Mouse (Mus musculus): ENCODE data around the gene Palld.

Gene Palld

DNA sequence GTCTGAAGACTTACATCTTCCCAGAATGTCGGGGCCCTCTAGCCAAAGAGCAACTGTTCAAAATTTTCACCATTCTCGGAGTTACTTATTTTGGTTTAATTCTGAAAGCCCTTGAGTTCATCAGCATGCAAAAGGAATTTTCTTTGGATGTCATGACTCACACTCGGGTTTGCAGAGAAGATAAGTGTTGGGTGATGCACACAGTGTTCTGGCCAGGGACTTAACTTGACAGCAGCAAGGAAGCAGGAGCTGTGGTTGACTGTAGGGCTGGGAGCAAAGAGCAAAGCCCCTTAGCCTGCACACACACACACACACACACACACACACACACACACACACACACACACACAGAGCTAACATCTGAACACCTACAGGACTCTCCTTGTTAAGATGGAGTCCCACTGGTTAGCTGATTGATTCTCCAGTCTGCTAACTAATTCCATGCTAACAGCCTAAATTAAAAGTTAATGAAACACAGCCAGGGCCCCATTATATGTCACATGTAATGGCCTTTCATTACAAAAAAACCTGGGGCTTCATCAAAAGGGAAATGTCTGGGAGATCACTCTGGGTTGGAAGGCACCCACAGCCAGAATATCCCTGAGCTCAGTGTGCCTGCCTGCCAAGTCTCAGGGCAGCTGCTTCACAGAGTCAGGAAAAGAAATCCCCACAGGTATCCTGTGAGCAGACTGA lies 273.4 kb downstream of the Palld start:
- no peak for DNase-seq (ENCODE audit: low spot score in 2 of 2)

DNA sequence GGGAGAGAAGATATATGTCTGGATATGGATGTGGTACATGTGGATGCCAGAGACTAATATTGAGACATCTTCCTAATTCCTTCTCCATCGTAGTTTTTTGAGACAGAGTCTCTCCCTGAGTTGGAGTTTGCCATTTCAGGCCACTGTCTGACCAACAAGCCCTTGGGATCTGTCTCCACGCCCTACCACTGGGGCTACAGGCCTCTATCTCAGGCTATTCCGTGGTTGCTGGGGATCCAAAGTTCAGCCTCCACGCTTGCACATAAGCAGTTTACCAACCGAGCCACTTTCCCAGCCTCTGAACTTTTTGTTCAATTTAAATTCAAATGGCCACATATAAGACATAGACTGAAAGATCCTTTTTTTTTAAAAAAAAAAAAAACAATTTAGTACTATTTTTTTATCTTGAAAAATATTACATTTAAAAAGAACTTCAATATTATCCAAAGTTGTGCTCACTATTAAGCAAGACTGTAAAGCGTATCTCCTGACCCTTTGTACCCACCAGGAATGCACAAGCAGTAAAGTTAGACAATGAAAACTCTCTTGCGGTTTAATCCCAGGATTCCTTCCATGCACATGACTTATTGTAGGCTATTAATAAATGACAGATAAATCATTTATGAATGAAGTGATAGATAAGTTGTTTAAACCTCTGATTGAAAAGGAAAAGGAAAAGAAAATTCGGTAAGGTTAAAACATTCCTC lies 276.1 kb downstream of the Palld start:
- DNase-seq (ENCODE audit: low spot score in 2 of 2): no peak

DNA sequence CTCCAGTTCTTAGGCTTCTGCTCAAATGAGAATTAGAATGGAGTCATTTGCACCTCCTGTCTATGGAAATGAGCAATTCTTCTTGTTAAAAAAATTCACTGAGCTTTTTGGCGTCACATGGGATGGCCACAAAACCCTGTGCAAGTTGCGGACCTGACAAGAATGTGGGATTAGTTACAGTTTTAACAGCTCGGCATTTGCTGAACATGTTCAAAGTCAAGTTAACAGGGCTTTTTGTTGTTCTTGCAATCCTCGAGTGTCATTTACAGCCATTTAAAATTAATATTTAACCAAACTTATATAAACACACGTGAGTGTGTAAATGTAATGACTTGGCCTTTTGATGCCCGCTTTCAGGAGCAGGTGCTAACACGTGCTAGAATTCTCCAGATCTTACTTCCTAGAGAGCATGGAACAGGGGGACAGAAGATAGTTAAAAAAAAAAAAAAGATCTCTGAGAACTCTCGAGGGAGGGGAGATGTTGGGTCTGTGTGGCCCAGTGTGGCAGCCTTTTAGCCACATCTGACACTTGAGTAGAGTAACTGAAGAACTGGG lies 276.8 kb downstream of the Palld start:
- DNase-seq (ENCODE audit: low spot score in 2 of 2): no peak

DNA sequence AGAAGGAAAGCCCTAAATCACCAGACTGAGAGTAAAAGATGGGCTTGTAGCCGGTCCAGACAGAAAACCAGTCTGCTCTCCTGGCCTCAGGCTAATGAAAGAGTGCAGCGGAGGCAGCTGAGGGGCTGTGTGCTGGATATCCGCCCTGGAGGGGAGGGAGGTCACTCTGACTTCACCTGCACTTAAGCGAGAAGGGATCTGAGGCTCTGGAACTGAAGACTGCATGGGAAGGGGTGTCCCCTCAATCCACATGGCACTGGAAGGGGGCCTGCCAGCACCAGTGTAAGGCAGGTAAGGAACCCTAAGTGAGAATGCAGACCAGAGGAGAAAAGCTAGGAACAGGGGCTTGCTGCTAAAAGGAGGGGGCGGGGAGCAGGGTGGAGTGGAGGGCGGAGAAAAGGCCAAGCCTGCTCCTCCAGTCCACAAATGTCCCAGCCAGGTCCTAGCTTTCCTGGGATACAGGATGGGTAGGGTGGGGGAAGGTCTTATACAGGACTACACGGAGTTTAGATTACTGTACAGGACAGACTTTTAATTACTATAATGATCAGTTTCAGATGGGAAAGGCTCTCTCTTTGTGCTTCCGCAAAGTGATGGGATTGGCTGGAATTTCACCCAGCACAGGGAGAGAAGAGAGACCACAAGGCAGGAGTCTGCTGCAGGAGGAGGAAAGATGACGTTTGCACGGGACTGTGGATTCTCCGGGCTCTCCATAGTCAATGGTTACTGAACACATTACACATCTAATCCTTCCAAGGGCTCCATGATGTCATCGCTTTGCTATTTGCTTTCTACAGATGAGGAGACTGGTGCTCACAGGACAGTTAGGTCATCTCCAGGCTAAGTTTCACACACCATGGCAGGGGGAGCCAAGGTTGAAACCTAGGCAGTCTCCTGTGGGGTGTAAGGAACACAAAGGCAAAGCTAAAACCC lies 278.7 kb downstream of the Palld start:
- no peak for DNase-seq (ENCODE audit: low spot score in 2 of 2)

DNA sequence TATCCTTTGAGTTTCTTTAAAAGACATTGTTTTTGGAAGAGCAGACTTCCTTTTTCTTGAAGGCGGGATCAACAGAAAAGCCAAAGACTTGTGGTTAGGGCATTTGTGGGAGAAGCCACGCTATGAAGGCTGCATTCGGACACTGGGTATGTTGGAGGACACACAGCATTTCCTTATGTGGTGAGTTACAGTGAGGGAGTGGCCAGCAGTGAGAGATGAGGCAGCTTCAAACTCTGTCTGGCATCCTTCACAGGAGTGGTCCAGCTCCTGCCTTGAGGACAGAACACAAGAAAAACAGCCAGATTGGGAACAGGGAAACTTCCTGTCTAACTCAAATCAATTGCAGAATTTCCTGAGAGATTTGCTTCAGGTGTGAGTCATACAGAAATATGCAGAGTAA lies 281.2 kb downstream of the Palld start:
- DNase-seq (ENCODE audit: low spot score in 2 of 2): no peak

DNA sequence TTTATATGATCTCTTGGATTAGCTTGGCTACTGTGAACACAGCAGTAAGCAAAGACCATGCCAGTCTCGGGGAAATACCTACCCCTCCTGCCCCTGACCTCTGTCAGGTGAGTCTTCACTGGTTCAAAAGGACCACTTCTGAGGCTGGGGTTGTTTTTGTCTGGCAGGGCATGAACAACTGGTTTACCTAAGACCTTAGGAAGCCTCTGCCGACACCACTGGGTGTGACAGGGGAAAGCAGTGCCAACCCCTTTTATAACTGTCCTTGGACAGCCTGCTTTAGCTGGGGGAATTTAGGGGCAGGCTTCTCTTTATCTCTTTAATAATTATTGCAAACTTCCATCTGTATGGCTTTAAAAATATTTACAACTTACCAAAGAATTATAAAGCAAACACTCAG lies 284.8 kb downstream of the Palld start:
- DNase-seq (ENCODE audit: low spot score in 2 of 2): no peak

DNA sequence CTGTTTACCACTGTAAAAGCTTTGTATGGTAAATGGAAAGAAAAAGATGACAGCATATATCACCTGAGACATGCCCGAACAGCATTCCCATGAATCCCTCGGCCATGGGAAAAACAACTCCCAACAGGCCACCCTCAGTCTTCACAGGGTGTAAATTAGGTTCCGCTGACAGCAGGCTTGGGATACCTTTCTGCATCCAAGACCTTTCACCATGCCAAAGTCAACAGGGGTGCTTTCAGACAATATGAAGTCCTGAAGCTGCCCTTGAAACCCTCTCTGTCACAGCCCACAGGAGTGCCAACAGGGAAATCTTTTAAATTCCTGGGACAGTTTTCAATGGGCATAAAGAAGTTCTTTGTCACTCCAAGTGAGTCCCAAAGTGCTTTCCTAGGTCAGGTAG lies 285.4 kb downstream of the Palld start:
- DNase-seq (ENCODE audit: low spot score in 2 of 2): no peak

DNA sequence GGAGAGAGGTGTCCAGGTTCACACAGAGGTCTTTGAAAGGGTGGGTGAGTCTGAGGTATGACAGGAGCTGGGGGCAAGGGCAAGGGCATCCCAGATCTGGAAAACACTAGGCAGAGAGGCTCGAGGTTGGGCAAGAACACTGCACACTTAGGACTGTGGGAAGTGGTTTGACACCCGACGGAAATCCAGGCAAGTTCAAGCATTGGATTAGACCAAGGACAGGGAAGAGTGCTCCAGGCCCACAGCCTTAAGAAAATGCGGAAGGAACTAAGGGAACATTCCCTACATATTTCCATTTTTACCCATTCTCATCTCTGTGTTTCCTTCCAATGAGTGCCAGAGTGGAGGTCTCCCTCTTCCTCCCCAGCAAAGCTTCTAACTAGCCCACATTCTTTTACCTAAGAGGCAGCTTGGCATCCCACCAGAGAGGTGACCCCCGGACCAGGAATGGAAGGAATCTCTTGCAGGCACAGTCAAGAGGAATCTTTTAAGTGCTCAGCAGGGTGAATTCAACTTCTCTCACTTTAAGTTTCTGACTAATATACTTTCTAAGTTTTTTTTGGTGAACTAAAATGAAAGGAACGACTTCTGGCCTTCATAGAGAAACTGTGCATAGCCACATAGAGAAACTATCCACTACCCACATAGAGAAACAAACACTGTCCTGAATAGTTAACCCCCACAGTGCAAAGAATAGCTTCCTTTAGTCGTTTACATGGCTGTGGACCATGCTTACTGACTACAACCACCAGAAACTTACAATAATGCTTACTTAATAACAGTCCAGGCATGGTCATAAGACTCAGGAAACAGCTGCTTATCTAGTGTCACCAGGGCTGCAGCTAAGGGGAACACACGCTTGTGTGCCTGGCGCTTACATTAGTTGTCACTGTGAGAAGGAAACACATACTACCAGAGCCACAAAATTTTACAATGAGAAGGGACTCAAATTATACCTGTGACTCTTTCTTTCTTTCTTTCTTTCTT lies 286.5 kb downstream of the Palld start:
- DNase-seq (ENCODE audit: low spot score in 2 of 2): no peak

DNA sequence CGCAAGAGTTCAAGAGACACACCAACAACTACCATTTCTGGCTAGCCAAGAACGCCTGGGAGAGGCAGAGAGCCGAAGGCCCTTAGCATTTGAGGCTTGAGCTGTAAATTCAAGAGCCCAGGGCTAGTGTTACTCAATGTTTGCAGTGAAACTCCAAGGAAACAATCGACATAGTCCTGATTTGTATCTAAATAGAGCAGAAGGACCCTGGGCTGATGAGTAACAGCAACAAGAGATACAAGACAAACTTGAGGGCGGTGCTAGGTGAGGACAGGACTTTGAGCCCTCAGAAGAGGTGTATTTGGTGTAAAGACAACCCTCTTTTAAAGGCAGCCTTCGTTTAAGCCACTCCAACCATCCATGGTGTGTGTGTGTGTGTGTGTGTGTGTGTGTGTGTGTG lies 290.7 kb downstream of the Palld start:
- no peak for DNase-seq (ENCODE audit: low spot score in 2 of 2)

DNA sequence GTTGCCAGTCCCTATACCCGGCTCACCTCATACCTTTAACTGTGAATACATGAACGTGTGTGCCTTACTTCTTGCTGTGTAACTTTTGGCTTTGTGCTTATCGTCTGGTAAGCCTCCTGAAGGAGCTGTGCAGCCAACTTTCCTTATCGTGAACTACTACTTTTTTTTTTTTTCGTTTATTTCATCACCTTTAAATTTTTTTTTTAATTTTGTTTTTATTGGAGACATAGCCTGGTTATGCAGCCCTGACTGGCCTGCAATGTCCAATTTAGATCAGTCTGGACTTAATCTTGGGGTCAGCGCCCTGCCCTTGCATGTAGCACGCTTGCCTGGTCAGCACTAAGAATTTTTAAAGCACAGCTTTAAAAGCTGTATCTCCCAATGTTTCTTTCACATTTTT lies 291.4 kb downstream of the Palld start:
- no peak for DNase-seq (ENCODE audit: low spot score in 2 of 2)

DNA sequence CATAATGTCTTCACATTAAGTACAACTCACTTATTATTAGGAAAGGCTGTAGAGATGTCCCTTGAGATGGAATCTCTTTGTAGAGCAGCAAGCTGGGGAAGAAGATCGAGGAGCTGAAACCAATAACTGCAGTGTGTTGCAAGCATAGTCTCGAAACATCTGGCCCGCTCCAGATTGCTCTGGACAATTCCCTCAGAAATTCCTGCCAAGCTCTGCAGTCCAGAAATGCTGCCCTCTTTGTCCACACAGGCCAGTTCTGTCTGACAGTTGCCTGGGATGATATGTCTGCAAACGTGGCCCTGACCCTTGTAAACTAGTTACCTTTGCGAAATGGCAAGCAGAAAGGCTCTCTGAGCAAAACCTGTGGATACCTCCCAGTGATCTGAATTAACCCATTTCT lies 291.9 kb downstream of the Palld start:
- DNase-seq (ENCODE audit: low spot score in 2 of 2): no peak

DNA sequence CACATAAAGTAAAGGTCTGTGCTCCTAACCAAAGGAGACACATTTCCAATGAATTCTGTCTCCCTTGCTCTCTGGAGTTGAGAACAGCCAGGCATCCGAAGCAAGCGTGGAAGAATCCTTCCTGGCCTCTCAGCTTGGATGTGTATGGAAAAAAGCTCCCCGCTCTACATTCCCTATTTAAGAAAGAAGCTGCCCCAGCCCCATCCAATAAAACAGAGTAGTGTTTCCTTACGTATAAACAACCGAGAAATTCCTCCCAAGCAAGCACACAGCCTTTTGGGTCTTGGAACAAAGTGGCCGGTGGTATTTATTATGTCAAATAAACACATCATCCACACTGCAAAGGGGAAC lies 295.1 kb downstream of the Palld start:
- no peak for DNase-seq (ENCODE audit: low spot score in 2 of 2)

DNA sequence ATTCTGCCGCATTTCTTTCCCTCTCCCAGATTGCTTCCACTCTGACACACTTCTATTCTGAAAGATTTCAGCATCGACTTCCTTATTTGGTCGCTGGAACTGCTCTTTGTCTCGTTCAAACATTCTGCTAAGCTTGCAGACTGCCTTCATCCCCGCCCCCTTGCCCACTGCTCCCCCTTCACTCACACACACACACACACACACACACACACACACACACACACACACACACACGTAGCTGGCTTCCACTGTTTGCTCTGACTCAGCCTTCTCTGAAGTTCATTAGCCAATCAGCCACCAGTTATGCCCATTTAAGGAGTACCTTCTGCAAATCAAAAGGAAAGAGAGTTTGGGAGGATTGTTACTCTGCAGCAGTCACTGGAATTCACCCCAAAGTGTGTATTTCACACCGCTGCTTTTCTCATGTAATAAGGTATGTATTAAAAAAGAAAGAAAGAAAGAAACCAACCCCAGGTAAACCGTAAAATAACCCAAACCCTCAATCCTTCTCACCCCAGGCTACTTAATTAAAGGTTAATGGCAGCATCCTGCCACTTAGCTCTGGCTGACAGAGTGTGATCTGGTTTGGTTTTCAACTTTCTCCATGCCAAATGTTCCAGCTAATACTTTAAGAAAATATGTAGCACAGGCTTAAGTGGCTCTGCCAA lies 295.6 kb downstream of the Palld start:
- DNase-seq (ENCODE audit: low spot score in 2 of 2): peak; percentile 30 to 31

DNA sequence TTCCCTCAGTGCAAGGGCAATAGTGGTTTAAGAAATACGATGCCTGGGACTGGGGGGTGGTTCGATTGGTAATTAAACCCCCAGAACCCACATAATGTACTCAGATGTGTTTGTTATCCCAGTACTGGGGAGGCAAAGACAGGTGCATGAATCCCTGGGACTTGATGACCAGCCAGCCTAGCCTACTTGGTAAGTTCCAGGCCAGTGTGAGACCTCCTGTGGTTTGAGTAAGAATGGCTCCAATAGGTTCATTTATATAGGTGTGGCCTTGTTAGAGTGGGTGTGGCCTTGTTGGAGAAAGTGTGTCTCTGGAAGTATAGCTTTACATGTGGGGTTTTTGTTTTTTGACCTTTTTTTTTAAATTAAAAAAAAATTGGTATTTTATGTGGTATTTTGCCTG lies 297.6 kb downstream of the Palld start:
- no peak for DNase-seq (ENCODE audit: low spot score in 2 of 2)

DNA sequence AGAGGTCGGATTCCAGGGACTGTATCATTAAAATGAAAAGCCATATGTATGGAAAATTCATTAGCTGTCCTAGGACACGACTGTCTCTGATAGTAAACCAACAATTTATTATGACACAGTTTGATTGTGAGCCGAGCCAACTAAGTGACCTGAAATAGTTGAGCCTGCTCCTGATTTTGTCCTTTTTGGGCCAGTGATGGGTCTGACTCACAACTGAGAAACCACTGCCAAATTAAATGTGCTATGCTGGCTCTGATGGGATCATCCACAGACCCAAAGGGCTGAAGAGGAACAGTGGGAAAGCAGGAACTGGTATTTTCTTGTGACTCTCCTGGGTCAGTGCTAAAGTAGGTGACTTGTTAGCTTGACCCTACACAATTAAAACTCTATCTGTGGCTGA lies 305.6 kb downstream of the Palld start:
- DNase-seq (ENCODE audit: low spot score in 2 of 2): no peak

DNA sequence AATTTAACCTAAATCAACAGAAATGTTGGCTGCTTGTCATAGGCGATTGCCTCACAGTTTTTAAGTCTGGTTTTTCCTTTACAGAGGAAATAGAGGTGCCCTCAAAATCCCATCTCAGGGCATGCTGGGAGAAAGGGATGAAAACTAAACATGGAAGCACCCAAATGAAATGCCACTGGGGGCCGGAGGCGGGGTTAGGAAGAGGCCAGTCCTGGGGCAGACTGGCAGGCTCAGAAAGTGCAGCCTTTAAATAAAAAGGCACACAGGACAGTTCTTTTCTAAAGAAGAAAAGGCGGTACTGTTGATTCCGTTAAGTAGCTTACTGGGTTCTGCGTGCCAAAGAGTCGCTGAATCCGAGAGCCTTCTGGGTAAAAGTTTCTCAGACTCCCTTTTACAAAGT lies 311.0 kb downstream of the Palld start:
- no peak for DNase-seq (ENCODE audit: low spot score in 2 of 2)

DNA sequence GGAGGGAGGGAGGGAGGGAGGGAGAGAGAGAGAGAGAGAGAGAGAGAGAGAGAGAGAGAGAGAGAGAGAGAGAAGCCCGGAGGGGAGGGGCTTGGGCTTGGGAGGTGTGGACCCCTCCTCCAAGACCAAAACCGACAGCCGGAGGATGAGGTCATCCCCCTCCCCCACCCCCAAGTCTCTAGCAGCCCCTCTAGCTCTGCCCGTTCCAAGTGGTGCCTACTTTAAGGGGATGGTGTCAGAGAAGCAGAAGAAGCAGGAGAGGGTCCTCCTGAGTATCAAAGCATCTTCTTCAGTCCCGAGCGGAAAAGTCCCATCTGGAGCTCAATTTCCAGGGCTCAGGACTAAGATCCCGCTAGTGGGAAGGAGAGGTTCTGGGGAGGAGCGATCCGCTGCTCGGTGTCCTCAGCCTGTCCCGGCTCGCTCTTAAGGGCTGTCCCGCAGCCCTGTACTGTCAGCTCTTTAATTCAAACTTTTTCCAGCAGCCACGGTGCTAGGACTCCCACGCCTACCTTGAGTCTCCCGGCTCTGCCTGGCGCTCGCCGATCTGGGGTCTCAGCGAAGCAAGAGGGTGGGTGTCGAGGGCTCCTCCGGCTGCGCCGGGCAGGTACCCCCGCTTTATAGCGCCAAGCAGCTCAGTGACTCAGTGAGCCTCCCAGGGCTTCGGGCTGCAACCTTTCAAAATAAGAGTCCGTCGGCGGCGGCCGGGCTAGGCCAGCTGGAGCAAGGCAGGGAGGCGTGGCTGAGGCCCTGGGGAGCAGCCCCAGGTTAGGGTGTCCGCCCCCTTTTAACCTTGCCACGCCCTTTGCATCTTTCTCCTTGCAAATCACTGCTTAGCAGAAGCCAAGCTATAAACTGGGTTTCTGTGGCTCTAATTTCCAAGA lies 311.7 kb downstream of the Palld start:
- peak; percentile 20 to 48 for DNase-seq (ENCODE audit: low spot score in 2 of 2)

DNA sequence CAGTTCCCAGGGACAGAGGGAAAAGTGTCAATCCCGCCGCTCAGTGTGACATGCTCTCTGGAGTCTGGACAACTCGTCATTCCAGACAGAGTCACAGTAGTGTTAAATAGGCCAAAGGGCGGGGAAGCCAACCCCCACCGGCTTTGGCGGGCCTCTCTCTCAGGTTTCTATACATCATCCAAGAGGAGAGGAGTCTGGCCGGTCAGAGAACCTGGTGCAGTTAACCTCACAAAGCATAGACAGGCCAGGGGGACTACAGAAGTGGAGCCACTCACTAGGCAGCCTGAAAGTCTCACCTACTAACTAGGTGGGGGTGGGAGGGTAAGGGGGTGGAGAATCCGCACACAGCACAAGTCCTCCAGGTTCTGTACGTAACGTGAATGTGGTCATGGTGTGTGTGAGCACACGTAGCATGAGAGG lies 312.5 kb downstream of the Palld start:
- DNase-seq (ENCODE audit: low spot score in 2 of 2): no peak

DNA sequence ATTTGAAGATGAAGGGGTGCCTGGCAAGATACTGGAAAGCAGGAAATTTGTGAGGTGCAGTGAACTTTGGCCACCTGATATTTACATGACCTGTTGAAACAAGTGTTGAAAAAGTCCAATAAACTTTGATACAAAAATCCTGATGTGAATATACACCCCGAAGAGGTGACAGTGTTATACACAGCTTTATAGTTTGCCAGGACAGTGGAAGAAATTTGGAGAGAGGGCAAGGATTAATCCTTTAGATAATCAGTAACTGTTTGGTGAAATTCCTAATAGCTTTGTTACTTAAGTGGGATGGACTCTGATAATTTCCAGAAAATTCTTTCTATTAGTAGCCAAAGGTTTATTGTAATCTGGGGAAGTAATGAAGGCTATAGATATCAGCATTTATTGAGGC lies 314.2 kb downstream of the Palld start:
- no peak for DNase-seq (ENCODE audit: low spot score in 2 of 2)

DNA sequence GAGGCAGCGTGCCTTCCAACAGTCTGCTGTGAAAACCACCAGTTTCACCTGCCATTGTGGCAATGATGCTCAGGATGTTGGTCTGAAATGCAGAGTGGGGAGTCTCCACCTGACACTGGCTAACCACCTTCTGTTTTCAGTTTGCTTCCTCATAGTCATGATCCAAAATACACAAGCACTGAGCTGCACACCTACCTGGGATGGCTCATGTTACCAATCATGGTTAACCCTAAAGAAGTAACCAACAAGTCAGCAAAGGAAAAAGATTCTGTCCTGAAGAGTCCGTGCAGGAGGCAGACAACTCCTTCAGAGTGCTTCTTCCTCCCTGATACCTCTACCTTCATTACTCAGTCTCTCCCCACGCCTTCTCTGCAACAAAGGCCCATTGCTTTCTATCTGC lies 314.8 kb downstream of the Palld start:
- DNase-seq (ENCODE audit: low spot score in 2 of 2): no peak

Measured in natural killer cell, adult 2 months (primary cell).